11 mouse cellular contexts compared by ENCODE assay signal in genomic region chr8:120026199-120026598, GRCm38 (mm10).
"Had no signal": no experiment of that assay in that cellular context is flagged by ENCODE, and none has a peak within 500 bp of the region (broad histone marks: within the 10 kb centered on the region; RNA-seq: fewer than 3 reads in every experiment).

No protein-coding gene starts in this region.

- H3K9ac ChIP-seq: limb, embryonic 12.5 days; midbrain, embryonic 13.5 days had no signal

- H3K27ac ChIP-seq: kidney, postnatal 0 days; limb, embryonic 12.5 days; midbrain, embryonic 13.5 days had no signal

- H3K9me3 ChIP-seq: limb, embryonic 12.5 days; midbrain, embryonic 13.5 days had no signal

- H3K27me3 ChIP-seq: limb, embryonic 12.5 days; midbrain, embryonic 13.5 days had no signal

- H3K4me2 ChIP-seq: limb, embryonic 12.5 days; midbrain, embryonic 13.5 days had no signal

- DNase-seq: kidney, adult 9 months; kidney, postnatal 36 days; lung, adult 2 months; lung, postnatal 10 days; lung, postnatal 4 days; right cerebral cortex, postnatal 14 days; thymus, postnatal 4 days had no signal

- H3K4me3 ChIP-seq: limb, embryonic 12.5 days; midbrain, embryonic 13.5 days had no signal

- H3K4me1 ChIP-seq: midbrain, embryonic 13.5 days had no signal

- H3K36me3 ChIP-seq: limb, embryonic 12.5 days; midbrain, embryonic 13.5 days had no signal

- ATAC-seq: intestine, postnatal 0 days; midbrain, embryonic 13.5 days had no signal
